Mouse (Mus musculus) ES-Bruce4 (cell line): ENCODE measurements around the gene Gatad2b.

Experiments used
- CTCF ChIP-seq: IDR thresholded peaks from one replicate; pipeline ENCODE4 v1.8.1; 2011; ENCODE audit warnings: low read depth, low read length
- EP300 ChIP-seq: IDR thresholded peaks from 2 replicates; pipeline ENCODE4 v1.6.1; 2011; ENCODE audit warnings: low read depth, low read length; ENCODE audit not compliant: insufficient read depth

DNA sequence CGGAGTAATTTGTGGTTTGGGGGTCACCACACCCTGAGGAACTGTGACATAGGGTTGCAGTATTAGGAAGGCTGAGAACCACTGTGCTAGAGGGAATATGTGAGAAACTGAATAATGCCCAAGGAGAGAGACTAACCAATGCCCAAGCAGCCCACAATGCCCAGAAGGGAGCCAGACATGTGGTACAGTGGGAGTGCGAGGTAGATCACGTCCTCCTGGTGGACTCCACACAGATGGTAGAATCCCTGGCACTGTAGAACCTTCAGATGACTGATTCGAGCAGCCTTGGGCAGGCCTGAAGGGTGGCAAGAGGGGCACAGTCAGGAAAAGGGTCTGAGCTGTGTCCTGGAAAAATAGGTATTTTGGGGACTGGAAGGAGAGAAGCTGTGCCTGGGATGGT is 95.2 kb downstream of the Gatad2b start:
- TF ChIP-seq CTCF (no peak), EP300 (no peak)
